Mouse (Mus musculus): Measurements from ENCODE around the gene Usp30. TPM values are rescaled to one million over a fixed set of nuclear protein-coding genes. Genes with fewer than 3 reads are reported as not detected.

Gene Usp30
- polyA plus RNA-seq, 1 experiment, result not detected

DNA sequence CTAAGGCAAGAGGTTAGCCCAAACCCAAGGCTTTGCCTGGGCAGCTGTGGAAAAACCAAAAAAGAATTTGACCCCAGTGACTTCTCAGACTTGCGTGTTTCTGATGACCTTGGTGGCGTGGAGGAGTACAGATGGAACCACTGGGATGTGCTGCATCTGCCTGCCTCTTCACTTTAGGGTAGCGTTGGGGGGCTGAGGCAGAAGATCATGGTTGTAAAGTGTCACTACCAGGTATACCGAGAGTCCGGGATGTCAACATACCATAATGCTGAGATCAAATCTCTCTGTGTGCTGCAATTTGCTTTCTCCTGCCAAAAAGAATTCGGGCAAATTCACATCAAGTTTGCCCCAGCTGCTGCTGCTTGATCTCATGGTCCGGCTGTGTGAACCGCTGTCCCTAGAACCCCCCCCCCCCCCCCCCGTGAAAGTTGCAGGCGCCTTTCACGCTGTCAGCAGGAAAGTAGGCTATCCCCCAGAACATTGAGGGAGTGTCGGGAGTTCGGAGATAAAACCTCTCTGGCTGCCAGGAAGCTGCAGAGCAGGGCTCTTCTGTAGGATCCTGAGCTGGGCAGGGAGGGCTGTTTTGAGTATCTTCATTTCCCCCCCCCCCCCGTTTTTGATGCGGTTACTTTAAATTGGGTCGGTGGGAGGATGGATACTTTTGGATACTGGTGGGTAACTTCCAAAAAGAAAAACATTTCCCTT, 108.8 kb downstream of the Usp30 start:
- WGBS, result 27% methylated on average over 16 of the region's 16 CpGs
- H3K4me3 ChIP-seq (ENCODE audit: insufficient read depth, low read depth, low read length), result no peak overlapping the region
- TF ChIP-seq CTCF (IDR thresholded peaks at IDR 0.05; ENCODE audit: insufficient read depth, low read depth, low read length) (no peak), POLR2A (IDR thresholded peaks at IDR 0.05; ENCODE audit: insufficient read depth, low read depth, low read length) (no peak)
- peaks cover 15% of the 10 kb centered on the region for H3K4me1 ChIP-seq (ENCODE audit: control insufficient read depth, insufficient read depth, low read length)
- no peak overlapping the region for H3K27ac ChIP-seq (ENCODE audit: insufficient read depth, low read depth, low read length)

Other genes with a start within 250 kb of the Usp30 start
- 486 TPM in 1 of 2 replicates, not detected in the other for gene Selplg, start 232.8 kb upstream of the Usp30 start, polyA plus RNA-seq (2012; ENCODE audit: insufficient read depth, insufficient read length, low replicate concordance, missing spikeins)
- not detected in 2 replicates for gene Coro1c, start 156.7 kb upstream of the Usp30 start, polyA plus RNA-seq (2012; ENCODE audit: insufficient read depth, insufficient read length, low replicate concordance, missing spikeins)
- not detected in 2 replicates for gene Ssh1, start 71.6 kb upstream of the Usp30 start, polyA plus RNA-seq (2012; ENCODE audit: insufficient read depth, insufficient read length, low replicate concordance, missing spikeins)
- gene Dao, start 61.8 kb upstream of the Usp30 start, polyA plus RNA-seq (2012; ENCODE audit: insufficient read depth, insufficient read length, low replicate concordance, missing spikeins), result not detected in 2 replicates
- gene Svop, start 26.1 kb downstream of the Usp30 start, polyA plus RNA-seq (2012; ENCODE audit: insufficient read depth, insufficient read length, low replicate concordance, missing spikeins), result not detected in 2 replicates
- gene Alkbh2, start 62.8 kb downstream of the Usp30 start, polyA plus RNA-seq (2012; ENCODE audit: insufficient read depth, insufficient read length, low replicate concordance, missing spikeins), result not detected in 2 replicates
- not detected in 2 replicates for gene Ung, start 64.9 kb downstream of the Usp30 start, polyA plus RNA-seq (2012; ENCODE audit: insufficient read depth, insufficient read length, low replicate concordance, missing spikeins)
- gene Acacb, start 81.1 kb downstream of the Usp30 start, polyA plus RNA-seq (2012; ENCODE audit: insufficient read depth, insufficient read length, low replicate concordance, missing spikeins), result not detected in 2 replicates
- not detected in 2 replicates for gene Foxn4, start 208.3 kb downstream of the Usp30 start, polyA plus RNA-seq (2012; ENCODE audit: insufficient read depth, insufficient read length, low replicate concordance, missing spikeins)
- gene Myo1h, start 223.7 kb downstream of the Usp30 start, polyA plus RNA-seq (2012; ENCODE audit: insufficient read depth, insufficient read length, low replicate concordance, missing spikeins), result not detected in 2 replicates